Mouse (Mus musculus): ENCODE data around the gene Hsd17b14. TPM values are rescaled to one million over a fixed set of nuclear protein-coding genes. Genes with fewer than 3 reads are reported as not detected.

The Hsd17b14 gene
- polyA plus RNA-seq, 1 experiment: 6.8 TPM

- Histone ChIP-seq H3K27me3 (replicated peaks) (peaks cover 10% of the 10 kb centered on the region), H3K36me3 (replicated peaks; ENCODE audit: low read length) (peaks cover 3% of the 10 kb centered on the region), H3K9me3 (no peaks in the 10 kb centered on the region), H3K4me1 (peaks cover 65% of the 10 kb centered on the region), H3K4me3 (replicated peaks) (peak overlapping the region; percentile 83)
- TF ChIP-seq GATA1 (IDR thresholded peaks at IDR 0.05; ENCODE audit: borderline replicate concordance, low read length) (no peak), FLI1 (IDR thresholded peaks at IDR 0.05; ENCODE audit: low read length) (no peak)
Measured at GRCm38 (mm10) chr7:45561624-45562520, 7.2 kb downstream of the Hsd17b14 start.

- no peak overlapping the region for H3K4me3 ChIP-seq (replicated peaks)
- H3K36me3 ChIP-seq (replicated peaks; ENCODE audit: low read length): peaks cover 6% of the 10 kb centered on the region
- no peak for TF ChIP-seq GATA1 (IDR thresholded peaks at IDR 0.05; ENCODE audit: borderline replicate concordance, low read length)
- no peak for TF ChIP-seq FLI1 (IDR thresholded peaks at IDR 0.05; ENCODE audit: low read length)
- H3K4me1 ChIP-seq: peaks cover 83% of the 10 kb centered on the region
- no peaks in the 10 kb centered on the region for H3K9me3 ChIP-seq
- H3K27me3 ChIP-seq (replicated peaks): no peaks in the 10 kb centered on the region
Measured at GRCm38 (mm10) chr7:45564811-45565210, 10.1 kb downstream of the Hsd17b14 start.

- Histone ChIP-seq H3K36me3 (replicated peaks; ENCODE audit: low read length) (peaks cover 6% of the 10 kb centered on the region), H3K4me1 (peaks cover 81% of the 10 kb centered on the region), H3K27me3 (replicated peaks) (no peaks in the 10 kb centered on the region), H3K9me3 (no peaks in the 10 kb centered on the region), H3K4me3 (replicated peaks) (no peak overlapping the region)
- TF ChIP-seq FLI1 (IDR thresholded peaks at IDR 0.05; ENCODE audit: low read length): no peak
- no peak for TF ChIP-seq GATA1 (IDR thresholded peaks at IDR 0.05; ENCODE audit: borderline replicate concordance, low read length)
Measured at GRCm38 (mm10) chr7:45565446-45565845, 10.8 kb downstream of the Hsd17b14 start.

- peaks cover 6% of the 10 kb centered on the region for H3K36me3 ChIP-seq (replicated peaks; ENCODE audit: low read length)
- peaks cover 78% of the 10 kb centered on the region for H3K4me1 ChIP-seq
- H3K27me3 ChIP-seq (replicated peaks): no peaks in the 10 kb centered on the region
- no peaks in the 10 kb centered on the region for H3K9me3 ChIP-seq
- no peak for TF ChIP-seq FLI1 (IDR thresholded peaks at IDR 0.05; ENCODE audit: low read length)
- TF ChIP-seq GATA1 (IDR thresholded peaks at IDR 0.05; ENCODE audit: borderline replicate concordance, low read length): no peak
- peak overlapping the region; percentile 91 for H3K4me3 ChIP-seq (replicated peaks)
Measured at GRCm38 (mm10) chr7:45567112-45567779, 12.6 kb downstream of the Hsd17b14 start.

GRCm38 (mm10) chr7:45567780-45568516 is 13.3 kb downstream of the Hsd17b14 start:
- Histone ChIP-seq H3K36me3 (replicated peaks; ENCODE audit: low read length) (peaks cover 11% of the 10 kb centered on the region), H3K27me3 (replicated peaks) (no peaks in the 10 kb centered on the region), H3K4me1 (peaks cover 78% of the 10 kb centered on the region), H3K4me3 (replicated peaks) (peak overlapping the region; percentile 91), H3K9me3 (no peaks in the 10 kb centered on the region)
- TF ChIP-seq FLI1 (IDR thresholded peaks at IDR 0.05; ENCODE audit: low read length) (no peak), GATA1 (IDR thresholded peaks at IDR 0.05; ENCODE audit: borderline replicate concordance, low read length) (no peak; the same call in 2 of the 3 replicates)

GRCm38 (mm10) chr7:45568601-45569473 is 14.1 kb downstream of the Hsd17b14 start:
- peaks cover 83% of the 10 kb centered on the region for H3K4me1 ChIP-seq
- peaks cover 18% of the 10 kb centered on the region for H3K36me3 ChIP-seq (replicated peaks; ENCODE audit: low read length)
- H3K27me3 ChIP-seq (replicated peaks): no peaks in the 10 kb centered on the region
- TF ChIP-seq FLI1 (IDR thresholded peaks at IDR 0.05; ENCODE audit: low read length) (no peak), GATA1 (IDR thresholded peaks at IDR 0.05; ENCODE audit: borderline replicate concordance, low read length) (no peak)
- H3K4me3 ChIP-seq (replicated peaks): peak overlapping the region; percentile 91
- H3K9me3 ChIP-seq: no peaks in the 10 kb centered on the region

GRCm38 (mm10) chr7:45570103-45570741 is 15.5 kb downstream of the Hsd17b14 start, which contains the start of gene Bcat2:
TSS of gene Bcat2 (plus strand) at chr7:45570153.
- H3K36me3 ChIP-seq (replicated peaks; ENCODE audit: low read length): peaks cover 32% of the 10 kb centered on the region
- no peaks in the 10 kb centered on the region for H3K27me3 ChIP-seq (replicated peaks)
- peak within 1 kb of the TSS; percentile 95 for H3K4me3 ChIP-seq (replicated peaks)
- TF ChIP-seq GATA1 (IDR thresholded peaks at IDR 0.05; ENCODE audit: borderline replicate concordance, low read length) (no peak), FLI1 (IDR thresholded peaks at IDR 0.05; ENCODE audit: low read length) (no peak)
- H3K9me3 ChIP-seq: no peaks in the 10 kb centered on the region
- peaks cover 91% of the 10 kb centered on the region for H3K4me1 ChIP-seq

GRCm38 (mm10) chr7:45571966-45572365 is 17.3 kb downstream of the Hsd17b14 start:
- Histone ChIP-seq H3K9me3 (no peaks in the 10 kb centered on the region), H3K4me1 (peaks cover 76% of the 10 kb centered on the region), H3K27me3 (replicated peaks) (no peaks in the 10 kb centered on the region), H3K4me3 (replicated peaks) (peak overlapping the region; percentile 95), H3K36me3 (replicated peaks; ENCODE audit: low read length) (peaks cover 46% of the 10 kb centered on the region)
- no peak for TF ChIP-seq GATA1 (IDR thresholded peaks at IDR 0.05; ENCODE audit: borderline replicate concordance, low read length)
- no peak for TF ChIP-seq FLI1 (IDR thresholded peaks at IDR 0.05; ENCODE audit: low read length)
